Mouse (Mus musculus) macrophage (primary cell): ENCODE measurements at regions not wholly inside any gene's neighbourhood (a gene's known extent, or its start where the extent isn't known, plus 50 kb on each side); places are given as distances from the start of the nearest gene placed in this dataset.

ENCODE experiments used
- H3K27ac ChIP-seq: fragments of 350-480 bp; formaldehyde crosslinking; 2 replicates; pipeline ENCODE4 v1.9.0; 2021
- H3K36me3 ChIP-seq: fragments of 350-480 bp; formaldehyde crosslinking; 2 replicates; pipeline ENCODE4 v1.9.0; 2021; ENCODE audit errors: inconsistent target
- H3K4me3 ChIP-seq: fragments of 350-480 bp; formaldehyde crosslinking; 2 replicates; pipeline ENCODE4 v1.9.0; 2021; ENCODE audit errors: inconsistent target
- H3K79me2 ChIP-seq: fragments of 350-480 bp; formaldehyde crosslinking; 2 replicates; pipeline ENCODE4 v1.9.0; 2021; ENCODE audit errors: inconsistent target
- WGBS: methylation state at CpG from one replicate; pipeline ENCODE4 v1.1.7; 2026; ENCODE audit warnings: inconsistent platforms; ENCODE audit not compliant: missing documents; 5-methylcytosine and 5-hydroxymethylcytosine counted together

DNA sequence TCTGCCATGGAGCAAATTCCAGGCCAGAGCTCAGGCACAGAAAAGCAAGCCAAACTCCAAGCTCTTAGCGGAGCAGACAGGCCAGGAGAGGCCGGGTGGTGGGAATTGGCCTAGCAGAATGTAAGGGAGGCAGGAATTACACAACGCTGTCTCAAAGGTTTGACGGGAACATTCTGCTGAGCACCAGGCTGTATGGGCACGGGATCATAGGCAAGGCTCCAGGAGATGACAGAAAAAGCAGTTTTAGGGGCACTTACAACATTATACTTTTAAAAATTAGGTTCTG is 99.5 kb upstream of the Max start:
- Histone ChIP-seq H3K36me3 (no peaks in the 10 kb centered on the region), H3K79me2 (no peaks in the 10 kb centered on the region), H3K4me3 (no peak overlapping the region), H3K27ac (no peak overlapping the region)
- 97% methylated on average over 5 of the region's 5 CpGs for WGBS

DNA sequence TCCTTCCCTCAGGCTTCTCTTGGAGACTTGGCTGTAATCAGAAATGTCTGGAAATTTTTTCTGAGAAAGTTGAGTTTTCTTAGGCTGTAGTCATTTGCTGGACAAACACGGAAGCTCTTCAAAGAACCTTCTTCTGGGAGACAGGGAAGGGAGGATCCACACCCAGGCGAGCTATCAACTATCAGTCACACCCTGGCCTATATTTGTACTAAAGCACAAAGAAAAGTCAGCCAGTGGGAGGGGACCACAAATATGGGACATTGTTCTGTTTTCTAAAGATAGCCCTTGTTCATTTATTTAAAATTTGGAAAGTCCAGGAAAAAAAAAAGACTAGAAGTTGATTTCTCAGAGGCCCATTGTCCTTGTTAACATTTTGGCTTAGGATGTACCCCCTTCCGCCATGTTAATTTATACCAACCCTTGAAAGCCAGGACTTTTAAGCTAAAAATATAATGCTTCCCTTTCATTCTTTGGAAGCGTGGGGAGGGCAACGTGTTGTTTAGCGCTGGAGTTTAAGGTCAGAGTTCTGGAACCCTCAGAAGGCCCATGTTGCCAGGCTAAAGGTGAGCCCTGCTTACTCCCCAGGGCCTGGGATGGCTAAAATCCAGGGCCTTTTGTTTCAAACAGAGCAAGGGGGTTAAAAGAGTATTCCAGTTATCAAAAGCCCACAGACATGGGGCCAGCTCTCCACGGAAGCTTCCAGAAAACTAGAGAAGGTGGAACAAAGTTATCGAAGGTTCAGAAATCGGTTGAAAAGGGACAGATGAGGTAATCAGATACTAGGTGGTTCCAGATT is 99.0 kb upstream of the Max start:
- Histone ChIP-seq H3K4me3 (peak overlapping the region; percentile 31; the same call in 1 of the 2 replicates), H3K36me3 (no peaks in the 10 kb centered on the region), H3K27ac (peak overlapping the region; percentile 74), H3K79me2 (no peaks in the 10 kb centered on the region)
- 85% methylated on average over 8 of the region's 9 CpGs for WGBS

DNA sequence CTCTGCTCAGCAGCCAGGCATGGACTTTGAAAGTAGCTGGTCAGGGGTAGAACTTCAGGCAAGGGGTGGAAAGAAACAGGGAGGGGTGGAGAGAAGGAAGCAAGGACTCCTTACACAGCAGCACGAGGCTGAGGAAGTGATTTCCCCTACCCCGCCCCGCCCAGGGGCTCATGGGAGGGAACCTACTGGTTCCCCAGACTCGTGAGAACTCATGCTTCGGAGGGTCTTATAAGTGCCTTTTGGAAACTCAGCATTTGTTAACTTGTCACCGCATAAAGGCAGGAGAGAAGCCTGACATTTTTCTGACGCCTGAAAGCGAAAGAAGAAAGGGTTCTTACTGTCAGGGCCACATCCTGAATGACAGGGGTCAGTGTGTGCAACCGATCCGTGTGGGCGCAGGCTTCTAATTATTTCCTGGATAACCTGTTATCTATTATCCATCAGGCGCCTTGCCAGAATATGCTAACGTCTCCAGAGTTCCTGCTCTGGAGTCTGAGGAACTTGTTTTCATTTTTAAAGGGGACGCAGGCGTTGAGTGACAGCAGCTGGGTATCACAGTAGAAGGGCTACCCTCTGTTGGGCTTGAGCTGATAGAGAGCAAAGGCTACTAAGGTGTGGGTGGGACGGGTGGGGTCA is 98.2 kb upstream of the Max start:
- Histone ChIP-seq H3K79me2 (no peaks in the 10 kb centered on the region), H3K4me3 (peak overlapping the region; percentile 31), H3K27ac (peak overlapping the region; percentile 74), H3K36me3 (no peaks in the 10 kb centered on the region)
- WGBS, result 2% methylated on average over 16 of the region's 16 CpGs

DNA sequence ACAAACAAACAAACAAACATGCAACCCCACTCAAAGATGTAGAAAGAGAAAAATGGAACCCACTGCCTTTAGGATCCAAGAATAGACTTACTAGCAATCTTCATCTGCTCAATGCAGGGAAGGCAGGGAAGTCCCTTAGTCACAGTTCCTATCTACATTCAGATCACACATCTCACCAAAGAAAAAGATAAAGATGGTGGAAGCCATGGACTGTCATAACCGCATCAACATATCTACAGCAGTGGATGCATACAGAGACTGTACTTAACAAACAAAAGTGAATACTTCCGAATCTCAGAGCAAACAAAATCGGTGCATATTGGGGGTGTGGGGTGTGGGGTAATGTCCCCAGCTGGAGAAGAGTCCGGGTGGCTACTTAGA is 97.7 kb upstream of the Max start:
- whole genome bisulfite sequencing, result 54% methylated on average over 4 of the region's 4 CpGs
- Histone ChIP-seq H3K36me3 (no peaks in the 10 kb centered on the region), H3K79me2 (no peaks in the 10 kb centered on the region), H3K4me3 (peak overlapping the region; percentile 31; the same call in 1 of the 2 replicates), H3K27ac (peak overlapping the region; percentile 74)

DNA sequence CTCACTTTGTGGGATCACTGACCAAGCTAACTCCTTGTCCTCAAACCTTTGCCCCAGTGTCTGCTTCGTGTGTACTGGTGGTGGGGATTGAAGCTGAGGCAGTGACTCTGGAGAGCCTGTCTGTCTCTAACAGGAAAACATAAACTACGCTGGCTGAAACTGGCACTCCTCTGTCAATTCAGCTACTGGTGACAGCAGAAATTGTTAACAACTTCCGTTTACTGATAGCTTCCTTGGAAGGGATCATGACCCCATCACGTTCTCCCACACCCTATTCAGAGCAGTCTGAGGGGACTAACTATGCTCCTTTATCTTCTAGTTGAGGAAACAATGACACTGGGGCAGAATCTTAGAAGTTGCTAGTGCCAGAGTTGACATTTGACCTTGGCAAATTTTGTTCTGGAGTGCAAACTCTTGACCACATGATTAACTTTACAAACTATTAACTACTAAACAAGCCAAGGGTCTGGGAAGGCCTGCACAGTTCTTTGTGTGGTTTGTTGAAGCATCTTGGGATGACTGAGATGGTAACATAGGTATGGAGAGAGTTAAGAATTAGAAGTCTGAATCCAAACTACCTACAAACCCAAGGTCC is 96.7 kb upstream of the Max start:
- Histone ChIP-seq H3K36me3 (no peaks in the 10 kb centered on the region), H3K4me3 (no peak overlapping the region), H3K79me2 (no peaks in the 10 kb centered on the region), H3K27ac (no peak overlapping the region)
- 47% methylated on average over 4 of the region's 4 CpGs for WGBS

DNA sequence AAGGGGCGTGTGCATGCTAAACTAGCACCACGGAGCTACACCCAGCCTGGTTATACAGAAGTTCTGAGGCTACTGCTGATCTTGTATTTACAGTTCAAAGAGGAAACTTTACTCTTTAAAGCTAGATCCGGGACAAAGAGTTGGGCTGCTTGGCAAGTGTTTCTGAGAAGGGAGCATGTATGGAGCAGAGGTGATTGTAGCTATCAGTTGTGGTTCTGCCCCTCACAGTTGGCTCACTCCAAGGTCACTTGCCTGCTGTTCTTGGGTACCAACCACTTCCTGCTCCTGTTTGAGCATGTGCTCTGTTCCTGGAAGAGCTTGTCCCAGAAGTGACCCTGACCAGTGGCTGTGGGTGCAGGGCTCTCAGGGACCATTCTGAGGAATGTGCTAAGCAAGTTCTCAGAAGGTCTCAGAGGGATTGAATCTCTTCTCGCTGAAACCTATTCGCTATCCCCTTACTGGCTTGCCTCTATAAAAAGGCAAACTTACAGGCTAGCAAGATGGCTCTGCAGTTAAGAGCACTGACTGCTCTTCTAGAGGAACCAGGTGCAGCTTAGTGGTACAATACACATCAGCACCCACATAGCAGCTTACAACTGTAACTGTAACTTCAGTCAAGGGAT is 94.9 kb upstream of the Max start:
- 35% methylated on average over 5 of the region's 5 CpGs for WGBS
- H3K4me3 ChIP-seq, result no peak overlapping the region
- no peaks in the 10 kb centered on the region for H3K36me3 ChIP-seq
- no peak overlapping the region for H3K27ac ChIP-seq
- H3K79me2 ChIP-seq, result no peaks in the 10 kb centered on the region

DNA sequence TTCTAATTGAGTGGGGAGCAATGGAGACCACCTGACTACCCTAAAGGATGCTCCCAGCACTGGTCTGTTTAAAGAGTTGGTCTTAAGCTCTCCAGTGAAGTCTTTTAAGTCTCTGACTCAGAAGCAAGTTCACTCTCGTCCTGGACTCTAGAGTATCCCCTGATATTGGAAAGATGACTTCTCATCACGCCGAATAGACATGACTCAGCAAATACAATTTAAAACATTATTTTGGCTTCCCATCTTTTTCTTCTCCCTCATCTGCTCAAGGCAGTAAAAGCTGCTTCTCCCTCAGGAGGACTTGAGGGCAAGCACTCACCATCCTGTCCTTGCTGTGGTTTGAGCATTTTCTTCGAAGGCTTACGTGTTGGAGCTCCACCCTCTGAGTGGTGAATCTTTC is 92.7 kb upstream of the Max start:
- Histone ChIP-seq H3K4me3 (no peak overlapping the region), H3K79me2 (no peaks in the 10 kb centered on the region), H3K27ac (no peak overlapping the region), H3K36me3 (no peaks in the 10 kb centered on the region)
- 65% methylated on average over 5 of the region's 5 CpGs for WGBS

DNA sequence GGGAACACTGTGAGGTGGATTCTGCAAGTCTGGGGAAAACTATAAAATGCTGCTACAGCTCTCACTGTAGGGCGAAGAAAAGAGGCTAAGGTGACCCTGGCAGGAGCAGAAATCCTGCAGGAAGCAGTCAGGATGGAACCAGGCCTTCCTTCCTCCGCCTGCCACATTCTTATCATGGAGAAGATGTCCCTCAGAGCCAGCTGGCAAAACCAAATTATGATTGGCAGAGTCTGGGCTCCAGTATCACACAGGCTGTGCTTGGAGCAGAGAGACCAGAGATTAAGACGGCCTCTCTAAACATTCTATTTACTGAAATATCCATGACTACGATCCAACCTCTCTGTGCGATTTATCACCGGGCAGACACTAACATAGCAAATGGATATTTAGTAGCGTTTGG is 92.2 kb upstream of the Max start:
- WGBS, result 94% methylated on average over 7 of the region's 7 CpGs
- no peaks in the 10 kb centered on the region for H3K36me3 ChIP-seq
- no peak overlapping the region for H3K27ac ChIP-seq
- no peak overlapping the region for H3K4me3 ChIP-seq
- H3K79me2 ChIP-seq, result no peaks in the 10 kb centered on the region

DNA sequence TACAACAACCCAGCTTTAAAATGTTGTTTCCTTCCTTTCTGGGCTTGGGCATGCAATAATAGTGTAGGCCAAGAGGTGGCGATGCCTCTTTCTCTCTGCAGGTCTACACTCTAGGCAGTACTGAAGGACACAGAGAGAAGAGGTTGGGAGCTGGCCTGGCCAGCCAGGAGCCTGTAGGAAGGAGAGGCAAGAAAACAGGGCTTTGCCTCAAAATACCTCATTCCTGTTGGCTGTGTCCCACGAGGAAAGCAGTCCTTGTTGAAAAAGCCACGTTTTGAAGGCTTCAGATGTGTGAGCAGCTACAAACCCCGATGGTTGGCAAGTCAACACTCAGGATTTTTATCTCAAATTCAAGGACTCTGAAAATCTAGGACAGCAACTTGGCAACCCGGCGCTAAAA is 90.9 kb upstream of the Max start:
- Histone ChIP-seq H3K36me3 (no peaks in the 10 kb centered on the region), H3K4me3 (no peak overlapping the region), H3K79me2 (no peaks in the 10 kb centered on the region), H3K27ac (no peak overlapping the region)
- 68% methylated on average over 6 of the region's 6 CpGs for WGBS

DNA sequence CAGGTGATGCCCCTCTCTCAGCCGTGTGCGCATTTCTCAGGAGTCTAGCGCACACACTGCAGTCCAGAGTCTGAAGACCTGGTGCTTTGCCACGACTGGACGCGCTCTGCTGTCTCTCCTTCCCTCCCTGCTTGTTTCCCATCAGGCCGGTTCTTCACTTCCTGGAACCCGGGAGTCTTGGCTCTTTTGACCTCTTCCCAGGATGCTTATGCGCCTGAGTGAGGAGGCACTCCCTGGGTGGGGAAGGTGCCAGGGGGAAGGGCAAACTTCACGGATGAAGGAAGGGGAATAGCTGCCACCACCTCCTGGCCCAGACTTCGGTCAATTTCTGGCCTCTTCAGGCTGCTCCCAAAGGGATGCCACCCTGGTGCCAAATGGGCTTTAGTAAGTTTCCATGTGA is 86.4 kb upstream of the Max start:
- Histone ChIP-seq H3K27ac (no peak overlapping the region), H3K79me2 (no peaks in the 10 kb centered on the region), H3K4me3 (no peak overlapping the region), H3K36me3 (no peaks in the 10 kb centered on the region)
- 98% methylated on average over 11 of the region's 11 CpGs for WGBS

DNA sequence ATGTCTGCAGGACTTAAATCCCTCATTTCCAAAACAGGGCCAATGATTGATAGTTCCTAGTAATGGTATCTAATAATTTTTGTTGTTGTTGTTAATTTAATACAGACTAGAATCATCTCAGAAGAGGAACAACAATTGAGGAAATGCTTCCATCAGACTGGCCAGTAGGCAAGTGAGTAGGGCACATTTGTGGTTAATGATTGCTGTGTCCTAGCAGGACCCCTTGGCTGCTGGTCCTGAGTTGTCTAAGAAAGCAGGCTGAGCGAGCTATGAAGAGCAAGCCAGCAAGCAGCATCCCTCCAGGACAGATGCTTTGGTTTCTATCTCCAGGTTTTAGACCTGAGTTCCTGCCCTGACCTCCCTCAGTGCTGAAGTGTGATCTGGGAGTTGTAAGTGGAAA is 85.3 kb upstream of the Max start:
- 21% methylated on average over 1 of the region's 1 CpGs for WGBS
- no peaks in the 10 kb centered on the region for H3K36me3 ChIP-seq
- H3K27ac ChIP-seq, result no peak overlapping the region
- H3K4me3 ChIP-seq, result no peak overlapping the region
- H3K79me2 ChIP-seq, result no peaks in the 10 kb centered on the region

DNA sequence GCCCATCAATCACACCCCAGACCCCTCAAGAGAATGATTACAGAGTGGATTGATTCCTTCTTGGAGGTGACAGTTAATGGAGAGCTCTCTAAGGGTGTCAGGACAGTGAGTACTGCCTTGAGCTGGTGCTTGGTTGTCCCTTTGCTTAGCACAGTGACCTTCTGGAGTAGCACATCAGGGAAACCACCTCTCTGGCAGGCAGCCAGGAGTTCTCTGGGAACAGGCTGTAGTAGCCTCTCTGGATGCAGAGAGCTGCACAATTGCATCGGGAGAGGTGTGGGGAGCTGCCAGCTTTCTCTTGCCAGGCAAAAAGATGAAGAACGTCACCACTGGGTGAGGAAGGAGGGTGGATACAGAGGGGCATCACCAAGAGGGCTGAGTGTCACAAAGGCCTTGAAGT is 84.0 kb upstream of the Max start:
- Histone ChIP-seq H3K36me3 (no peaks in the 10 kb centered on the region), H3K4me3 (no peak overlapping the region), H3K27ac (no peak overlapping the region), H3K79me2 (no peaks in the 10 kb centered on the region)
- 100% methylated on average over 2 of the region's 2 CpGs for WGBS

DNA sequence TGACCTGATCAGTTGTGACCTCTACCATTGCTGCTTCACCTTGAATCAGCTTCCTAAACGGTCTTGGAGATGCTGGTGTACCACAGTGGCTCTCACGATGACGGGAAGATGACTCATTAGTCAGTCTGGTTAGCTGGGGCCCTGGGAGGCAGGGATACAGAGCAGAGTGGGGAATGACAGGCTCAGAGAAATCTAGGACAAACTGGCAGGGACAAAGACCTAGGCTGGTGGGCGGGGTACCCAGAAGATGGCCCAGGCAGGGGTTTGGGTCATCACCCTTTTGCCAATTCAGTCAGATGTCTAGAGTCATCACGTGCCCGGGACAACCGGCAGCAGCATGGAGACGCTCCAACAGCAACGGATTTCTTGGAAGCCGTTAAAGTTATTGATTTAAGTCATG is 83.4 kb upstream of the Max start:
- no peaks in the 10 kb centered on the region for H3K79me2 ChIP-seq
- WGBS, result 91% methylated on average over 10 of the region's 10 CpGs
- H3K36me3 ChIP-seq, result no peaks in the 10 kb centered on the region
- H3K27ac ChIP-seq, result no peak overlapping the region
- H3K4me3 ChIP-seq, result no peak overlapping the region

DNA sequence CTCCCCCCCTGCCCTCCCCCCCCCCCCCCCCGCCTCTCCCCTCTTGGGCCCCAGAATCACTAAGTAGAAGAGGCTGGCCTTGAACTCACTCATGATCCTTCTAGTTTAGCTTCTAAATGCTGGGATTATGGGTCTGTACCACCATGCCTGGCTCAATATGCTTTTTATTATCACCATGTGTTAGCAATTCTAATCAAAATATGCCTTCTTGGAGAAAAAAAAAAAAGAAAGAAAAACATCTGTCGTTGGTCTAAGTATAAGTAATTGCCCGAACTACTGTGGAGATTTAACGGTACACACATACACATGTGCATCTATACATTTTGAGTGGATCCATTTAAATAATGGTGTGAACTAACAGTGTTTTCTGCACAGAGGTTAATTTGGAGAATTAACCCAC is 80.4 kb upstream of the Max start:
- Histone ChIP-seq H3K36me3 (no peaks in the 10 kb centered on the region), H3K4me3 (no peak overlapping the region), H3K79me2 (no peaks in the 10 kb centered on the region), H3K27ac (no peak overlapping the region)
- 82% methylated on average over 3 of the region's 4 CpGs for WGBS

DNA sequence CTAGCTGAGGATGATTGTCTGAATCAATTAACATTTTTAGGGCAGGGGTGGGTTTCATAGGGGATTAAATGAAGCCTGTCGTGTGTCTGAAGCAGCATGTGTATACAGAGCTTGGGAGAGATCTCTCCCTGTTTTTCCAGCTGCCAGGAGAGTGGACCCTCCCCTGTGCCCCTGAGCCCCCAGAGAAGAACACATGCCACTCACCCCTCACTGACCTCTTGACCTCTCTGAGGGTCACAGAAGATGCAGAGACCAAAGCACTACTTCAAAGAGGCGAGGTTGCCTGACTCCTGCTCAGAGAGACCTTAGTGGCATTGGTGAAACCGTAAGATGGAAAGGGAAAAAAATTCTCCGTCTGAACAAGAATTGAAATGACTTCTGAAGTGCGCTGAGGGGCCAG is 79.1 kb upstream of the Max start:
- no peaks in the 10 kb centered on the region for H3K36me3 ChIP-seq
- WGBS, result 94% methylated on average over 5 of the region's 5 CpGs

More for the DNA sequence above, 79.1 kb upstream of the Max start:
- Histone ChIP-seq H3K79me2 (no peaks in the 10 kb centered on the region), H3K27ac (no peak overlapping the region), H3K4me3 (no peak overlapping the region)
